Mouse (Mus musculus): ENCODE results near the gene Tmem40. TPM values are rescaled to one million over a fixed set of nuclear protein-coding genes. Genes with fewer than 3 reads are reported as not detected.

Gene Tmem40
- polyA plus RNA-seq, 1 experiment from 2014 or later: 1.8 TPM

- H3K4me2 ChIP-seq: no peak overlapping the region
- ATAC-seq (ENCODE audit: low FRiP score): no peak
- no peak overlapping the region for H3K9ac ChIP-seq (replicated peaks)
- H3K27ac ChIP-seq (replicated peaks): no peak overlapping the region
- H3K36me3 ChIP-seq: peaks cover 93% of the 10 kb centered on the region
- H3K4me1 ChIP-seq: 0 out of 2 replicates have a peak, but pooled peaks cover 4% of the 10 kb centered on the region
- 87% methylated on average over 34 of the region's 34 CpGs for WGBS
- no peak overlapping the region for H3K4me3 ChIP-seq (replicated peaks)
- H3K27me3 ChIP-seq (replicated peaks): no peaks in the 10 kb centered on the region
- no peaks in the 10 kb centered on the region for H3K9me3 ChIP-seq (replicated peaks)
These were observed 29.9 kb upstream of the Tmem40 start for GRCm38 (mm10) chr6:115791842-115792686.

DNA sequence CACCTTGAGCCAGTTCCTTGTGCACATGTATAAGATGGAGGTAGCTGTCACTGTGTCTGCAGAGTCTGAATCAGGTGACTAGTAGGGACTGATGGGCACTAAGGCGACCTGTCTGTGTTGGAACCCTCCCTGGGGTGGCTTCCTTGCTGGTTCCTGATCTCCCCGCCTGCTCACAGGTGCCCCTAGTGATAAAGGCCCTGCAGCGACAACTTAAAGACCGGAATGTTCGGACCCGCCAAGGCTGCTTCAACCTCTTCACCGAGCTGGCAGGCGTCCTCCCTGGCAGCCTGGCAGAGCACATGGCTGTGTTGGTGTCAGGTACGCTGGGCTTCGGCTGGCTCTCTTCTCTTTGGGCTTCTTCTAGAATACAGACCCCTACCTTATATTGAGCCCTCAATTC, 28.8 kb upstream of the Tmem40 start:
- 0 out of 2 replicates have a peak, but pooled peaks cover 4% of the 10 kb centered on the region for H3K4me1 ChIP-seq
- H3K27ac ChIP-seq (replicated peaks): no peak overlapping the region
- no peak overlapping the region for H3K9ac ChIP-seq (replicated peaks)
- ATAC-seq (ENCODE audit: low FRiP score): no peak
- H3K36me3 ChIP-seq: peaks cover 93% of the 10 kb centered on the region
- H3K4me2 ChIP-seq: no peak overlapping the region
- H3K27me3 ChIP-seq (replicated peaks): no peaks in the 10 kb centered on the region
- WGBS: 86% methylated on average over 10 of the region's 10 CpGs
- no peaks in the 10 kb centered on the region for H3K9me3 ChIP-seq (replicated peaks)
- no peak overlapping the region for H3K4me3 ChIP-seq (replicated peaks)

DNA sequence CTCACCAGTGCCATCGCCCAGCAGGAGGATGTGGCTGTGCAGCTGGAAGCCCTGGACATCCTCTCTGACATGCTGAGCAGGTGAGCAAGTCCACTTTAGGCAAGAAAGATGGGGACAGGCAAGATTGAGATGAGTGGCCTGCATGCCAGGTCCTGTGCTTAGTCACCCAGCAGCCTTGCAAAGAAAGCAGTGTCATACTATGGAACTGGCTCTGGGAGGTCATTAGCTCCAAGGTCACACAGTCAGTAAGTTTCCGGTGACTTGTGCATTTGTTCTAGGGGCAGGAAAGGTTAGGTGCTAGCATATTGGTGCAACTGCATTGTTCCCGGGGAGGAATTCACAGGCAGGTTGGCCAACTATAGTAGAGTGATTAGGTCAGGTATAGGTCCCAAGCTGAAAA, 20.6 kb upstream of the Tmem40 start:
- H3K27me3 ChIP-seq (replicated peaks): no peaks in the 10 kb centered on the region
- peaks cover 69% of the 10 kb centered on the region for H3K36me3 ChIP-seq
- no peak overlapping the region for H3K4me3 ChIP-seq (replicated peaks)
- no peak overlapping the region for H3K4me2 ChIP-seq
- no peaks in the 10 kb centered on the region for H3K4me1 ChIP-seq
- H3K27ac ChIP-seq (replicated peaks): no peak overlapping the region
- 96% methylated on average over 3 of the region's 3 CpGs for WGBS
- no peak overlapping the region for H3K9ac ChIP-seq (replicated peaks)
- no peak for ATAC-seq (ENCODE audit: low FRiP score)
- no peaks in the 10 kb centered on the region for H3K9me3 ChIP-seq (replicated peaks)

- Histone ChIP-seq H3K27ac (replicated peaks) (0 out of 2 replicates have a peak overlapping the region, but pooled peaks have one; percentile 23), H3K9ac (replicated peaks) (no peak overlapping the region), H3K27me3 (replicated peaks) (no peaks in the 10 kb centered on the region), H3K4me1 (peaks cover 34% of the 10 kb centered on the region), H3K4me3 (replicated peaks) (peak overlapping the region; percentile 69), H3K9me3 (replicated peaks) (no peaks in the 10 kb centered on the region), H3K36me3 (peaks cover 9% of the 10 kb centered on the region), H3K4me2 (peak overlapping the region; percentile 87)
- 75% methylated on average over 9 of the region's 9 CpGs for WGBS
- ATAC-seq (ENCODE audit: low FRiP score): no peak
These were observed 14.2 kb upstream of the Tmem40 start for GRCm38 (mm10) chr6:115776363-115776762.

- 57% methylated on average over 3 of the region's 3 CpGs for WGBS
- peak overlapping the region; percentile 87 for H3K4me2 ChIP-seq
These were observed 13.6 kb upstream of the Tmem40 start for GRCm38 (mm10) chr6:115775838-115776237.

GRCm38 (mm10) chr6:115774501-115774921, 12.3 kb upstream of the Tmem40 start, which contains the start of gene Cand2:
TSS of gene Cand2 (plus strand) at chr6:115774538.
- under 1% methylated on average over 23 of the region's 28 CpGs for WGBS
- H3K4me3 ChIP-seq (replicated peaks): peak within 1 kb of the TSS; percentile 69

More at GRCm38 (mm10) chr6:115775838-115776237, 13.6 kb upstream of the Tmem40 start:
- Histone ChIP-seq H3K27ac (replicated peaks) (0 out of 2 replicates have a peak overlapping the region, but pooled peaks have one; percentile 23), H3K4me1 (peaks cover 34% of the 10 kb centered on the region), H3K9ac (replicated peaks) (peak overlapping the region; percentile 77), H3K27me3 (replicated peaks) (no peaks in the 10 kb centered on the region), H3K36me3 (peaks cover 4% of the 10 kb centered on the region), H3K9me3 (replicated peaks) (no peaks in the 10 kb centered on the region), H3K4me3 (replicated peaks) (peak overlapping the region; percentile 69)
- ATAC-seq (ENCODE audit: low FRiP score): no peak

GRCm38 (mm10) chr6:115773966-115774413, 11.8 kb upstream of the Tmem40 start:
- no peaks in the 10 kb centered on the region for H3K27me3 ChIP-seq (replicated peaks)
- H3K4me1 ChIP-seq: peaks cover 34% of the 10 kb centered on the region
- peak; percentile 84 for ATAC-seq (ENCODE audit: low FRiP score)
- H3K4me3 ChIP-seq (replicated peaks): peak overlapping the region; percentile 69
- no peaks in the 10 kb centered on the region for H3K9me3 ChIP-seq (replicated peaks)
- peak overlapping the region; percentile 69 for H3K27ac ChIP-seq (replicated peaks)
- H3K9ac ChIP-seq (replicated peaks): peak overlapping the region; percentile 51
- no peaks in the 10 kb centered on the region for H3K36me3 ChIP-seq
- peak overlapping the region; percentile 87 for H3K4me2 ChIP-seq
- WGBS: under 1% methylated on average over 14 of the region's 14 CpGs

More at GRCm38 (mm10) chr6:115774501-115774921, 12.3 kb upstream of the Tmem40 start, which contains the start of gene Cand2:
- ATAC-seq (ENCODE audit: low FRiP score): peak; percentile 86
- H3K4me1 ChIP-seq: peaks cover 34% of the 10 kb centered on the region
- H3K9ac ChIP-seq (replicated peaks): peak within 1 kb of the TSS; percentile 77
- H3K36me3 ChIP-seq: no peaks in the 10 kb centered on the region
- no peaks in the 10 kb centered on the region for H3K9me3 ChIP-seq (replicated peaks)
- peak within 1 kb of the TSS; percentile 87 for H3K4me2 ChIP-seq
- no peaks in the 10 kb centered on the region for H3K27me3 ChIP-seq (replicated peaks)
- peak within 1 kb of the TSS; percentile 69 for H3K27ac ChIP-seq (replicated peaks)

- ATAC-seq (ENCODE audit: low FRiP score): no peak
- Histone ChIP-seq H3K4me3 (replicated peaks) (no peak overlapping the region), H3K9me3 (replicated peaks) (no peaks in the 10 kb centered on the region), H3K4me1 (peaks cover 34% of the 10 kb centered on the region), H3K4me2 (no peak overlapping the region), H3K36me3 (no peaks in the 10 kb centered on the region), H3K9ac (replicated peaks) (no peak overlapping the region), H3K27ac (replicated peaks) (no peak overlapping the region), H3K27me3 (replicated peaks) (no peaks in the 10 kb centered on the region)
- 78% methylated on average over 1 of the region's 1 CpGs for WGBS
These were observed 10.4 kb upstream of the Tmem40 start for GRCm38 (mm10) chr6:115772604-115773003.

- H3K27ac ChIP-seq (replicated peaks): no peak overlapping the region
- no peak overlapping the region for H3K4me2 ChIP-seq
- H3K9me3 ChIP-seq (replicated peaks): no peaks in the 10 kb centered on the region
- H3K4me3 ChIP-seq (replicated peaks): no peak overlapping the region
- H3K9ac ChIP-seq (replicated peaks): no peak overlapping the region
- no peaks in the 10 kb centered on the region for H3K27me3 ChIP-seq (replicated peaks)
- WGBS: 81% methylated on average over 6 of the region's 6 CpGs
- no peak for ATAC-seq (ENCODE audit: low FRiP score)
- no peaks in the 10 kb centered on the region for H3K36me3 ChIP-seq
- H3K4me1 ChIP-seq: peaks cover 34% of the 10 kb centered on the region
These were observed 10.0 kb upstream of the Tmem40 start for GRCm38 (mm10) chr6:115772201-115772600.

GRCm38 (mm10) chr6:115770852-115771251, 8.6 kb upstream of the Tmem40 start:
- no peaks in the 10 kb centered on the region for H3K36me3 ChIP-seq
- no peak overlapping the region for H3K27ac ChIP-seq (replicated peaks)
- no peak overlapping the region for H3K9ac ChIP-seq (replicated peaks)
- no peak overlapping the region for H3K4me2 ChIP-seq
- H3K4me1 ChIP-seq: peaks cover 20% of the 10 kb centered on the region
- 78% methylated on average over 4 of the region's 4 CpGs for WGBS
- no peaks in the 10 kb centered on the region for H3K27me3 ChIP-seq (replicated peaks)
- no peak for ATAC-seq (ENCODE audit: low FRiP score)
- no peak overlapping the region for H3K4me3 ChIP-seq (replicated peaks)
- no peaks in the 10 kb centered on the region for H3K9me3 ChIP-seq (replicated peaks)

GRCm38 (mm10) chr6:115770059-115770670, 8.0 kb upstream of the Tmem40 start:
- Histone ChIP-seq H3K4me1 (peaks cover 14% of the 10 kb centered on the region), H3K4me3 (replicated peaks) (no peak overlapping the region), H3K9me3 (replicated peaks) (no peaks in the 10 kb centered on the region), H3K27ac (replicated peaks) (no peak overlapping the region), H3K9ac (replicated peaks) (no peak overlapping the region), H3K4me2 (no peak overlapping the region), H3K27me3 (replicated peaks) (no peaks in the 10 kb centered on the region), H3K36me3 (no peaks in the 10 kb centered on the region)
- no peak for ATAC-seq (ENCODE audit: low FRiP score)
- 87% methylated on average over 20 of the region's 20 CpGs for whole genome bisulfite sequencing
